Mouse (Mus musculus) megakaryocyte-erythroid progenitor cell, adult 5-6 weeks (primary cell): ENCODE data around the gene Zfp646. TPM values are rescaled to one million over a fixed set of nuclear protein-coding genes. Genes with fewer than 3 reads are reported as not detected.
A peak's percentile ranks its signal among the peaks of the same experiment; 100 is the strongest.
"Not testable (repeated sequence)": the region's sequence is repeated elsewhere in the genome, so short reads cannot be mapped to it uniquely, and the experiment has no call there.

Experiments used
- ATAC-seq: replicated peaks from 2 replicates; pipeline ENCODE4 v1.8.0; 2016; ENCODE audit warnings: mild to moderate bottlenecking, inconsistent platforms; ENCODE audit not compliant: severe bottlenecking, poor library complexity, low FRiP score, low TSS enrichment
- total RNA-seq, 2 experiments: library from RNA; stranded (forward) in 1 of 2; stranded (reverse) in 1 of 2; fragments of 200-1000, 215-1000 nt in 1 of 2; fragments of >200 nt in 1 of 2; fragmentation: Nextera tagmentation in 1 of 2; gene quantifications; 2 replicates each; pipeline ENCODE4 v1.2.3; 2014 to 2017

The Zfp646 gene
- total RNA-seq, 2 experiments from 2014 or later, result 32.4 to 43.3 TPM

DNA sequence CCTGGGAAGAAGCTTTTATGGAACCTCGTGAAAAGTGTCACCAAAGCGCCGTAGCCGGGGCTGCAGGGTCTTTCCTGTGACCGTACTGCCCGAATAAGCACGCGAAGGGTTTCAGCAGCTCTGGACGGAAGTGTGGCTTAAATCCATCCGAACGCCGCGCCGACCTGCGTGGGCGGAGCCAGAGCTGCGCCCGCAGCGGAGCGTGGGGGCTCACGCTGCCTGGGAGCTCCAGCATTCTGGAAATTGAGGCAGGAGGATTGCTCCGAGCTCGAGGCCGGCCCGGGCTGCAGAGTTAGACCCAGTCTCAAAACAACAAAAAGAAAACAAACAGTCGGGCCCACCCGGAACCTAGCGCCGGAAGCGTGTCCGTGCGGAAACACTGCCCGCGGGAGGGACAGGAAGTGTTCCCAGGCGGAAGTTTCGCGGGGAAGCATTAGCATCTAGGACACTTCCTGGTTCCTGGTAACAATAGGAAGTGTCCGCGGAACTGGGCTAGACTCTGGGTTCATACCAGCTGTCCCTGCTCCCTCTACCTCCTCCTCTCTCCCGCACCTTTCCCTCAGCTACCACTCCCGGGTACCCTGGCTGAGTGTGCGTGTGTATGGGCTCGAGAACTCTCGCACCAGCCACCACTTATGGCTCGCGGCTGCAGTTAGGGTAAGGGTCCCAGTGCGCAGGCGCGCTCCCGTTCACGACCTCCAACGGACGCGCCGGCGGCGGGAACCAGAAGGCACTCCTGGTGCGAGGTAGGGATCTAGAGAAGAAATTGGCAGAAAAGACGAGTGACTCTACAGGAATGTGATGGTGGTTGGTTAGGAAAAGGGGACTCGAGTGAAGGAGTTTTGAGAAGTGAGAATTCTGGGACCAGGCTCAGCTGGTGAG is 687 bp downstream of the Zfp646 start, which contains the start of gene Zfp668:
TSS of gene Zfp668 (minus strand) at position 362 of the 882 bp plus-strand sequence.
- peak; percentile 75 for ATAC-seq

DNA sequence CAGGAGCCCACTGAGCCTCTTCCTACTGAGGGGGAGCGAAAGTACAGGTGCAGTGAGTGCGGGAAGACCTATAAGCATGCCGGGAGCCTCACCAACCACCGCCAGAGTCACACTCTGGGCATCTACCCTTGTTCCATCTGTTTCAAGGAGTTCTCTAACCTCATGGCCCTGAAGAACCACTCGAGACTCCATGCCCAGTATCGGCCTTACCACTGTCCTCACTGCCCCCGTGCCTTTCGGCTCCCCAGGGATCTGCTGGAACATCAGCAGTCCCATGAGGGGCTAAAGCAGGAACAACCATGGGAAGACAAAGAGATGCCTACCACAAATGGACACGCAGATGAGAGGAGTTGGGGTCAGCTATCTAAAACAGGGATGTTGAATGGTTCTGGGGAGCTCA is 3.3 kb downstream of the Zfp646 start:
- no peak for ATAC-seq

DNA sequence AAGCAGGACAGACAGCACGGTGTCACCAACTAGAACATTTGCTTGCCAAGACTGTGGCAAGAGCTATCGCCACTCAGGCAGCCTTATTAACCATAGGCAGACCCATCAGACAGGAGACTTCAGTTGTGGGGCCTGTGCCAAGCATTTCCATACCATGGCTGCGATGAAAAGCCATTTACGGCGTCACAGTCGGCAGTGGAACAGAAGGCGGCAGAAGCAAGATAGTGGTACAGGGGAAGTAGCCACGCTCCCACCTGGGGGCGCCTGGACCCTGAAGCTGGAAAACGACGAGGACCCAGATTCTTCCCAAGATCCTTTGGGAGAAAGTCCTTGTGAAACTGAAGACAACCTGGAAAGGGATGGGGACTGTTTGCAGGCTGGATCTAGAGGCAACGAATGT is 4.4 kb downstream of the Zfp646 start:
- no peak for ATAC-seq

DNA sequence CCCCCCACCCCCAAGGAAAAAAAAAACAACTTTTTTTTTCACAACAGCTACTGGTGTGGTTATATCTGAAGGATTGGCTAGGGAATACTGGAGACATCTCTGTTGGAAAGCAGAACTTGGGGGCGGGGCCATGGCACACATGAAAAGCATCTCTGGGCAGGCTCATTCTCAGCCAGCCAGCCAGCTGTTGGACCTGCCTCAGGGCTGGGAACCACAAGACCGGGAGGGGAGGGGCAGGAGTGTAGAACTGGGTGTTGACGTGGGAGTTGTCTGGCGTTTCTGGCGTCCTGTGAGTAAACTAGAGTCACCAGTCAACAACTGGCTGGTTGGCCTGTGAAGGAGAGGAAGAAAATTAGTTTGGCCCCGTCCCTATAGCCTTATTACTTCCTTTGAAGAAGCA is 9.9 kb downstream of the Zfp646 start:
- 0 out of 2 replicates have a peak, but pooled peaks have one; percentile 16 for ATAC-seq

DNA sequence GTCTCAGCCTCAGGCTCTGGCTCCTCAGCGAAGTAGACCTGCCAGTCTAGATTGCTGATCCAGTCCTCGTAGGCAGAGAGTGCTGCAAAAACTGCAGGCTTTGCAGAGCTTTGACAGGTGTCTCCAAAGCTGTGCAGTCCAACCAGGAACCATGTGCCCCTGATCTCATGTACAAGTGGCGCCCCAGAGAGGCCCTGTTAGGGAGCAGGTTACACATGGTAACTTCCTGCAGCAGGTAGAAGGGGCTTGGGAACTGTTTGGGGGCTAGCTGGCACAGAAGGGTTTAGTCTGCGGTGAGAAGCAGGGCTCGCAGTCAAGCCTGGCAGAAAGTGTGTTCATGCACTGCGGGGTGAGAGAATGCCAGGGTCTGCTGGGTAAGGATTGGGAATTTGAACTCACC is 10.5 kb downstream of the Zfp646 start:
- ATAC-seq, result no peak

DNA sequence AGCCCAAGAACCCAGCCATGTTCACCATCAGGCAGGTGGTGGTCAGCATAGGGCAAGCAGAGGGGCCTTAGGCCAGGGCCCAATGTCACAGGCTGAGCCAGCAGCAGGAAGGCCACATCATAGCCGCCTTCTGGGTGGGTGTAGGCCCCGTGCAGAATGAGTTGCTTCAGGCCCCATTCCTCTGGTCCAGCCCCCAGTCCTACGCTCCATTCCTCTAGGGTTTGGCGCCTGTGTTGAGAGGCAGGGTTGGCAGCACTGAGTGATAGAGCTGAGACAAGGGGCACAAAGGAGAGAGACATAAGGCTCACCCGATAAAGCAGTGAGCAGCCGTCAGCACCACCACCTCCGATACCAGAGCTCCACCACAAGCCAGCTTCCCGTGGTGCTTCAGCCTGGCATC is 11.2 kb downstream of the Zfp646 start:
- no peak for ATAC-seq

DNA sequence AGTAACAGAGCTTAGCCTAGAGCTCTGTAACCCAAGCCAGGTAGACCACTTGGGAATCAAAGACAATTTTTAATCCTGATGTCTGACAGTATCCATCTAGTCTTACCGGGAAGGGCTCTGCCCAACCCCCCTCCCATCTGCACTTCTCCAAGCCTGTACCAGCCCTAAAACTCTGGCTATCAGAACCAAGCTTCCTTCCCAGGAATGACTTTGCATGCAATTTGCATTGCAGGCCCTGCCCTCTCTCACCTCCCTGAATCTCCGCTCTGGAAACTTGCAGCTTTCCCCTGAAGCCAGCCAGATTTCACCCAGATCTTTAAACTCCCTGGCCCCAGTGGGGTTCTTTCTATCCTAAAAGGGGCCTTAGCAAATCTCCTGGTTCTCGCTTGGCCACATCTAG is 11.8 kb downstream of the Zfp646 start:
- ATAC-seq, result no peak

DNA sequence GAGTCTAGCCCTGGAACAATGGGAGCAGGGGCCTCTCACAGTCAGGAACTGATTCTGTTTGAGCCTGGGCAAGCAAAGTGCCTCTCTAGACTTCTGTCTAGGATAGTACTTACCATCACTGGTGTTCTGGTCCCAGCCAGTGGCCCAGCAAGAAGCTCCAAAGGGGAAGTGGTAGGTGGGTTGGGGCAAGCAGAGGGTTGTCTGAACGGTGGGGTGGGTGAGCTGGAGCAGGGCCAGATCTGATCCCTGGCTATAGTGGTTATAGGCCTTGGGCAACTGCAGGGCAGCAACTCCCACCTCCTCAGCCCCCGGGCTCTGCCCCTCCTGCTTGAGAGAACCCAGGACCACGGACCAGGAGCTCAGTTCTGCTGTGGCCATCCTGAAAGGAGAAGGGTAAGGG is 12.8 kb downstream of the Zfp646 start:
- no peak for ATAC-seq

DNA sequence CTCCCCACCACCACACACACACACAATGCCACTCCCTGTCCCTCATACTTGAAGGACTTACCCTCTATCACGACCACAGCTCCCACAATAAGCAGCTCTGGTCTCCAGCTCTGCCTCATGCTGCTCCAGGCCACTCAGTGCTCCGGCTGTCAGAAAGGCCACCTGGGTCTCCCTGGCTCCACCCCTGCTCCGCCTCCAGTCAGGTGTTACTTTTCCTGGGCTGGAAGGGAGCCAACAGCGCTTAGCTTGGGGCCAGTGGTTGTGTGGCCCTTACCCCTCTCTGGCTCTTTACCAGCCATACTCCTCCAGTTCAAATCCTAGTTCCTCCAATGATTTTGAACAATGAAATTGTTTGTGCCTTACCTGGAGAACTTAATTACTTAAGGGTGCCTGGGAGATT is 14.8 kb downstream of the Zfp646 start, which contains the start of gene Prss53:
TSS of gene Prss53 (minus strand) at position 173 of the 400 bp plus-strand sequence.
- ATAC-seq, result no peak

DNA sequence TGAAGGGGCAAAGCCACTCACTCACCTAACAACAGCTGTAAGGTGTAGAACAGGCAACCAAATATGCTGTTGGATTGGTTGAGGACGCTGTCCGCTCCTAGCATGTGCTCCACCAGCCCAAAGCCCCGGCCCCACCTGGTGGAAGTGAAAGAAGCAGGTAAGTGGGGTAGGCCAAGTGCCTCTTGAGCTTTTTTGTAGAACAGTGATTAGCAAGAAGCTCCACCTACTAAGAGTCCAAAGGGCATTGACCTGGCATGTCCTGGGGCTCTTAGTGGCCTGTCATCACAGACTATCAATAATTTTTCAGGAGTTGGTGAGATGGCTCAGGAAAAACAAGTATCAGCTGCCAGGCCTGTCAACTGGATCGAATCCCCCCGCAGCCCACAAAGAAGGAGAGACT is 18.5 kb downstream of the Zfp646 start:
- ATAC-seq, result no peak

DNA sequence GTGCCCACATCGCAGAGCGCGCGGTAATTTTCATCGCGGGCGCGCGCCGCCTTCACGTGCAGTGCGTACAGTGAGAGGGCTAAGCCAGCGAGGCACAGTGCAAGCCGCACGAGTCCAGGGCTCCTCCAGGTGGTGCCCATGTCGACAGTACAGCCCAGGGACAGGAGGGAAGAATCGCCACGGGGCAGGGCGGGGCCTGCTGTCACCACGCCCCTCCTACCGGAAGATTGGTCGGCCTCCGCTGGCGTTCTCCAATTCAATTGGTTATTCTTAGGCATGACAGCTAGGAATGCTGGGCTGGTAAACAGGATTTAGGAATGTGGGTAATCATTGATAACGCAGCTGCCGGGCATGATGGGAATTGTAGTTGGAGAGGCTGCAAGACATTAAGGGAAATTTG is 19.4 kb downstream of the Zfp646 start, which contains the start of the genes Gm21974 and Vkorc1:
TSS of gene Gm21974 (minus strand) at position 13 of the 400 bp plus-strand sequence.
TSS of gene Vkorc1 (minus strand) at position 176 of the 400 bp plus-strand sequence.
- ATAC-seq, result peak; percentile 96

DNA sequence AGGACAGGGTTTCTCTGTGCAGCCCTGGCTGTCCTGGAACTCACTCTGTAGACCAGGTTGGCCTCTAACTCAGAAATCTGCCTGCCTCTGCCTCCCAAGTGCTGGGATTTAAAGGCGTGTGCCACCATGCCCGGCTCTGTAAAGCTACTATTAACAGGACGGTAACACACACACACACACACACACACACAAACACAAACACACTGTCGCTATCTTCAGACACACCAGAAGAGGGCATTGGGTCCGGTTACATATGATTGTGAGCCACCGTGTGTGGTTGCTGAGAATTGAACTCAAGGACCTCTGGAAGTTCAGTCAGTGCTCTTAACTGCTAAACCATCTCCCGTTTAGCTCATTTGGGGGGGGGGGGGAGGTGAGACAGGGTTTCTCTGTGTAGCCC is 19.9 kb downstream of the Zfp646 start:
- ATAC-seq, result not testable (repeated sequence)

DNA sequence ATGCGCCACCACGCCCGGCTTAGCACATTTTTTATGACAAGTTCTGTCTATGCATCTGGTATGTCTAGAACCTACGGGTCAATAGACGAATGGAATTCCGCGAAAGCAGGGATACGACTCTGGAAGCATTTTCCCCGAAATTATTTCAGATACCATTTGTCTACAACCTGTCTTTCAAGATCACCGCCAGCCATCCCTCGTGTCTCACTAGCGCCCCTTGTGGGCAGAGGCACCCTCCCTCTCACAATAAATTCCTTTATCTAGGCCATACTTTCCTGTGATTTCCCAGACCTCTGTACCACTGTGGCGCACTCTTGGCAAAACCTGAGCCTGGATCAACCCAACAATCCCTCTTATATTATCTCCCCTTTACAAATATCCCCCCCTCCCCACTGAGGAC is 20.4 kb downstream of the Zfp646 start:
- no peak for ATAC-seq

DNA sequence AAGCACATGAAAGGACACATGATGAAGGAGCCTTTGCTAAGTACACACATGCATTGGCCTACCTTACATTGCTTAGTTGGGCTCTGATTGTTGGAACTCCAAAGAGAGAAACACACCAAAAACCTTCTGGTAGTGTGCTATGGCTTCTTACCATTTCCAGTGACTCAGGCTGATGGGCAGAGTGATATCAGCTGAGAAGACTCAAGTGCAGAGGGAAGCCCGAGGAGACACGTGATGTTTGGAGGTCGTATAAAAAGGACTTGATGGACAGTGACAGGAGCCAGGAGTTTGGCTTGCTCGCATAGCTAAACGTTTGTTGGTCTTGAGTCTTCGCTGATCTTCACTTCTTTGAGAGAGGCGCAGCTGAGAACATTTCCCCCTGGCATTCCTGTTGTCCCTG is 21.5 kb downstream of the Zfp646 start:
- no peak for ATAC-seq

DNA sequence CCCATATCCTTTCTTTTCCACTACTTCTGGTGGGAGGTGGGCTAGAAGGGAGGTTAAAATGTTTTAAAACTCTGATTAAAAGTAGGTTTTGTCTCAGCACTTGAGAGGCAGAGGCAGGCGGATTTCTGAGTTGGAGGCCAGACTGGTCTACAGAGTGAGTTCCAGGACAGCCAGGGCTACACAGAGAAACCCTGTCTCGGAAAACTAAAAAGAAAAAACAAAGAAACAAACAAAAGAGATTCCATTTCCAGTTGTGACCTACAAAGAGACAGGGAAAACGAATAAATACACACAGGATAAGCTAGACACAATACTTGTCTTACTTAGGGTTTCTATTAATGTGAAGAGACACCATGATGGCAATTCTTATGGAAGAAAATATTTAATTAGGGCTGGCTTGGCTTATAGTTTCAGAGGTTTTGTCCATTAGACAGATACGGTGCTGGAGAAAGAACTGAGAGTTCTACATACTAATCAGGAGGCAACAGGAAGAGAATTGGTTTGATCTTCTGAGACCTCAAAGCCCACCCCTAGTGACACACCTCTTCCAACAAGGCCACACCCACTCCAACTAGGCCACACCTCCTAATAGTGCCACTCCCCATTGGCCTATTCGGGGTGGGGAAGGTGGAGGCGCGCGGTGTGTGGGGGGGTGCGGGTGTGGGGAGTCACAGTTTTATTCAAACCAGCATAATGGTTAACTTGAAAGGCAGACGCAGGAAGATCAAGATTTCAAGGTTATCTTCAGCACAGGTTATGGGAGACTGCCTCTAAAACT is 22.3 kb downstream of the Zfp646 start:
- no peak for ATAC-seq

DNA sequence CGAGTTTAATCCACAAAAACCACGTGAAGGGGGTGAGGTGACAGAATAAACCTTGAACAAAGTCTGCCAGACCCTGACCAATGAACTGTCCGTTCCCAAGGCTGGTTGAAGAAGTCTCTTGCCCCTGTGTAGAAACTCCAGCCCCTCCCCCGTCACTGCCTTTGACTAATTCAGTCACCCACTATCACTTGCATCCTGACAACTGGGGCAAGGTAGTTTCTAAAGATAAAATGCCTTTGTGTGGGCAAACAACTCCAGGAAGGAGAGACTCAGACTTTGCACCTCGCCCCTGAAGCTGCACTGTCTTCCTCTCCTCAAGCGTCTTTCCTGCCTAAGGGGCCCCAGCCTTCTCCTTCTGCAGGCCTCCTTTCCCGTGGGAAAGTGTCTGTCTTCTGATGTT is 24.0 kb downstream of the Zfp646 start:
- 0 out of 2 replicates have a peak, but pooled peaks have one; percentile 13 for ATAC-seq

DNA sequence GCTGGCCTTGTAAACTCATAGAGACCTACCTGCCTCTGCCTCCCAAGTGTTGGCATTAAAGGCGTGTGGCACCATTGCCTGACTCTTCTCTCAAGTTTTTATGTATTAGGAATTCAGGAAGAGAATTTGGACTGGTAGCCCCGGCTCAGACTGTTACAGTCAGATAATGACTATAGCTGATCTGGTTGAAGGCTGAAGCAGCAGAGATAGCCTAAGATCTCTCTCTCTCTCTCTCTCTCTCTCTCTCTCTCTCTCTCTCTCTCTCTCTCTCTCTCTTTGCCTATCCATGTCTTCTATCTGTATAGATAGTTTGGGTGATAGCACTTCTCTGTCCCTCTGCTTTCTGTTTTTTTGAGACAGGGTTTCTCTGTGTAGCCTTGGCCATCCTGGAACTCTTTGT is 25.8 kb downstream of the Zfp646 start:
- ATAC-seq, result no peak

DNA sequence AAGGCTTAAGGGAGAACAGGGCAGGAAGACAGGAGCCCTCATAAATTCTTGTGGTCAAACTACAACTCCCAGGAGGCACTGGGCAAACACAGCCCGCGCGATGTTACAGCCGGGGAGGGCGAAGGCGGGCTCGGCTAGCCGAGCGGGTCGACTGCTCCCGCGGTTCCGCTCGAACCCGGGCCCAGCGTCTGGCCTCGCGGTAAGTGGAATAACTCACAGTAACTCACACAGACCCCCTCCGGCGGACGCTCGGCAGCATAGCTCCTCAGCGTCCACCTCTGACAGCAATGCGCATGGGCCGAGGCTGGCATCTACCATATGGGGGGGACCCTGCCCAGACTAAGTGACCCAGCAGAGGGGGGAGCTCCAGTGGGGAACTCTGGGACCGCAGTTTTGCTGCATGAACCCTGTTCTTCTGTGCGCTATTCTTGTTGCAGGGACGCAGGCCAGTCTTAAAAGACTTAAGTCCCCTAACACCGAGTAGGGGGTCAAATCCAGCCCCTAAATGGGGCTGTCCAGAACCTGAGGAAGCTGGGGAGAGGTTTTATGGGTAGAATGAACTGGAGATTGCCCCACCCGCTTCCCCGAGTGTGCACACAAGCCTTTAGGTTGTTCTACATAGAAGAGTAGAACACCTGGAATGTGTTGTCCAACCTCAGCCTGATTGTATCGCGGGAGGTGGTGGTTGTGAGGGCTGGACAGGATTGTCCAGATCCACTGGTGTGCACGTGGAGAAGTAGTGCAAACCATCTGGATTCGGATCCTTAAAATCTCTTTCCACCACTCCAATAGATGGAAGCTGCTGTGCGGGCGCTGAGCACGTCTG is 28.2 kb downstream of the Zfp646 start, which contains the start of gene Bckdk:
TSS of gene Bckdk (plus strand) at position 112 of the 826 bp plus-strand sequence.
- peak; percentile 84 for ATAC-seq

DNA sequence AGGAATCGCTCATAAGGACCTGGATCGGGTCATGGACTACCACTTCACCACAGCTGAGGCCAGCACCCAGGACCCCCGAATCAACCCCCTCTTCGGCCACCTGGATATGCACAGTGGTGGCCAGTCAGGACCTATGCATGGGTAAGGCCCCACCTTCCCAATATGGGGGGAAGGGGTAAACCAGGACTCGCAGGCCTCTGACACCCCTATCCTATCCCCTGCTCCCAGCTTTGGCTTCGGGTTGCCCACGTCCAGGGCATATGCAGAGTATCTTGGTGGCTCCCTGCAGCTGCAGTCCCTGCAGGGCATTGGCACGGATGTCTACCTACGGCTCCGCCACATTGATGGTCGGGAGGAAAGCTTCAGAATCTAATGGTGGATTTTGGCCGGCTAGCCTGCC is 31.9 kb downstream of the Zfp646 start:
- ATAC-seq, result no peak
